Mouse (Mus musculus) testis, adult 2 months (tissue): ENCODE measurements around the gene Mfap4.

ENCODE experiments used
- CTCF ChIP-seq: fragments of 200-500 bp; IDR thresholded peaks from 2 replicates; pipeline ENCODE4 v1.5.1; 2012; ENCODE audit warnings: low read depth, mild to moderate bottlenecking, inconsistent platforms, low read length, moderate library complexity; ENCODE audit not compliant: control insufficient read depth, insufficient read depth, insufficient replicate concordance
- POLR2A ChIP-seq: fragments of 200-500 bp; IDR thresholded peaks from 2 replicates; pipeline ENCODE4 v1.6.1; 2012; ENCODE audit warnings: low read depth, mild to moderate bottlenecking, inconsistent platforms, low read length, moderate library complexity; ENCODE audit not compliant: control insufficient read depth

DNA sequence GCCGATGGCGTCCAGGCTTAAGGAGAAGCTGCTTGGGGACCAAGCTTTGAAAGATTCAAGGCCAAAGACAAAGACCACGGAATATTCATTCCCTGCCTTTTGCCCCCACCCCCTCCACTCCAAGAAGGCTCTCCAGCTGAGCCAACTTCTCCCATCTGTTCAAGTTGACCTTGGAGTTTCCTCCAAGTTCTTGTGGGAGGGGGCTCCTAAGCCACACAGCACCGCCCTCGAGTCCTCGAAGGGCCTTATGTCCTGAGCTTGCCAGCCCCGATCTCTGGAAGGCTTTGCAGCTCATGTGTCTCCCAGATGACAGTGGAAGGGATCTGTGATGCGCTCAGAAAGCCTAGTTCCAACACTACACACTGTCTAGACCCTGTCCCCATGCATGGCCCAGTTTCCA is 37.9 kb upstream of the Mfap4 start:
- TF ChIP-seq CTCF: no peak
- TF ChIP-seq POLR2A: no peak
